Comparison of ENCODE assay signal across 17 mouse cellular contexts in the genomic region with DNA sequence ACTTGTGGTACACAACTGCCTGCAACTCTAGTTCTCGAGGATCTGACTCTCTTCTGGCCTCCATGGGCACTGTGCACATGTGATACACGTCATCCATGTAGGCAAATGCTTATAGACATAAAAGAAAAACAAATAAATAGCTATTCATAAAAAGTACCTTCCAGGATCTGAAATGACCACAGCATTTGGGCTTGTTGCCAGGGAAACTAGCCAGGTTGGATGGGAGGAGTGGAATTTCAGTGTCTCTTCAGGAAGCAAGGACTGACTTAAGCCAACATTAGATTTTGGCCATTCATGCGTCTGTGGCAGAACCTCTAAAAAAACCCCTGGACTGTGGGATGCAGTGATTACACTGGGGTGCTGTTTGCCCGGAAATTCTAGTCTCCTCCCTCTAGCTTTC. TPM values are rescaled to one million over a fixed set of nuclear protein-coding genes. Genes with fewer than 3 reads are reported as not detected.
DNase-seq lines count a peak whose midpoint lies in the region; ATAC-seq lines count a peak whose summit lies in the region.
"Had no signal": no experiment of that assay in that cellular context is flagged by ENCODE, and none has a peak within 500 bp of the region (broad histone marks: within the 10 kb centered on the region; RNA-seq: fewer than 3 reads in every experiment).

No protein-coding gene starts in this region.

- H3K27me3 ChIP-seq in midbrain, embryonic 16.5 days (ENCODE audit: control insufficient read depth, insufficient read depth, low read depth, low read length): no peaks in the 10 kb centered on the region
- H3K27me3 ChIP-seq: CH12.LX; forebrain, embryonic 13.5 days; hindbrain, embryonic 15.5 days; limb, embryonic 13.5 days had no signal

- no peaks in the 10 kb centered on the region for H3K4me1 ChIP-seq in midbrain, embryonic 16.5 days (ENCODE audit: control insufficient read depth, insufficient read depth, low read length)
- H3K4me1 ChIP-seq: forebrain, embryonic 13.5 days; hindbrain, embryonic 15.5 days; limb, embryonic 13.5 days had no signal

- peak; percentile 40 for DNase-seq in adrenal gland, postnatal 10 days
- DNase-seq in adrenal gland, postnatal 25 days: no peak
- DNase-seq in heart, postnatal 10 days: peak; percentile 42
- DNase-seq in heart, adult 11 months: no peak
- DNase-seq in left cerebral cortex, postnatal 4 days: peak; percentile 17
- DNase-seq in left cerebral cortex, adult 8-10 months (ENCODE audit: low spot score in 2 of 2): no peak
- peak; percentile 7 for DNase-seq in skeletal muscle tissue, adult 2 months (ENCODE audit: low read depth, low spot score)
- DNase-seq: cerebellum, adult 9-10 months; embryo, embryonic 11 days; right cerebral cortex, postnatal 14 days had no signal

- WGBS in midbrain, embryonic 16.5 days: 64% methylated on average over 4 of the region's 4 CpGs

- no peaks in the 10 kb centered on the region for H3K9me3 ChIP-seq in midbrain, embryonic 16.5 days (replicated peaks; ENCODE audit: control insufficient read depth, low read length, poor library complexity, severe bottlenecking)
- H3K9me3 ChIP-seq: forebrain, embryonic 13.5 days; hindbrain, embryonic 15.5 days; limb, embryonic 13.5 days had no signal

- peaks cover 3% of the 10 kb centered on the region; the same call in 1 of the 2 replicates for H3K36me3 ChIP-seq in midbrain, embryonic 16.5 days (ENCODE audit: control insufficient read depth, insufficient read depth, low read length)

- ATAC-seq in midbrain, embryonic 16.5 days: no peak
- ATAC-seq: forebrain, embryonic 13.5 days; intestine, postnatal 0 days had no signal

- no peak overlapping the region for H3K4me2 ChIP-seq in midbrain, embryonic 16.5 days (ENCODE audit: low read length)
- H3K4me2 ChIP-seq: forebrain, embryonic 13.5 days; hindbrain, embryonic 15.5 days; limb, embryonic 13.5 days had no signal

- intact Hi-C loops in heart, postnatal 10 days (cut with DNase I): no loop called here
- intact Hi-C loops in left cerebral cortex, postnatal 4 days (cut with DNase I): no loop called here

- H3K9ac ChIP-seq in midbrain, embryonic 16.5 days (ENCODE audit: low read depth, low read length): no peak overlapping the region
- H3K9ac ChIP-seq: forebrain, embryonic 13.5 days; hindbrain, embryonic 15.5 days; limb, embryonic 13.5 days had no signal

- no peak overlapping the region for H3K4me3 ChIP-seq in midbrain, embryonic 16.5 days (ENCODE audit: low read depth, low read length)
- H3K4me3 ChIP-seq: forebrain, embryonic 13.5 days; hindbrain, embryonic 15.5 days; left cerebral cortex, adult 2 months; limb, embryonic 13.5 days had no signal

- no peak overlapping the region for H3K27ac ChIP-seq in midbrain, embryonic 16.5 days (ENCODE audit: low read length)
- H3K27ac ChIP-seq: forebrain, embryonic 13.5 days; hindbrain, embryonic 15.5 days; left cerebral cortex, adult 2 months; limb, embryonic 13.5 days had no signal

RNA-seq across cellular contexts. Expression of gene Pus7, which starts 47.1 kb away (rescaled TPM):
- 10 to 100 TPM; 20.0 to 22.3 TPM for total RNA-seq in adrenal gland, postnatal 10 days (2021)
- 23.7 and 27.3 TPM in 2 replicates for total RNA-seq in adrenal gland, postnatal 25 days (2021)
- total RNA-seq in heart, postnatal 10 days (2021): 10 to 100 TPM; 12.2 to 13.8 TPM
- total RNA-seq in left cerebral cortex, postnatal 4 days (2021): 10 to 100 TPM; 26.3 to 32.7 TPM
- total RNA-seq in left cerebral cortex, adult 8-10 months (2022): 10 to 100 TPM; 15.7 to 22.8 (median 17.8) TPM
- 17.5 and 19.3 TPM in 2 replicates for polyA plus RNA-seq in midbrain, embryonic 16.5 days (2015; fragmentation: Nextera tagmentation; extraction: Ambion mirVana)

RNA-seq across cellular contexts. Expression of gene Rint1, which starts 51.1 kb away (rescaled TPM):
- total RNA-seq in adrenal gland, postnatal 10 days (2021): 10 to 100 TPM; 17.7 to 23.8 TPM
- total RNA-seq in adrenal gland, postnatal 25 days (2021): 18.3 and 22.8 TPM in 2 replicates
- 10 to 100 TPM; 17.1 to 17.4 TPM for total RNA-seq in heart, postnatal 10 days (2021)
- 10 to 100 TPM; 23.5 to 24.0 TPM for total RNA-seq in left cerebral cortex, postnatal 4 days (2021)
- total RNA-seq in left cerebral cortex, adult 8-10 months (2022): 10 to 100 TPM; 18.8 to 22.9 (median 21.0) TPM
- polyA plus RNA-seq in midbrain, embryonic 16.5 days (2015; fragmentation: Nextera tagmentation; extraction: Ambion mirVana): 30.2 and 30.3 TPM in 2 replicates

RNA-seq across cellular contexts. Expression of gene Srpk2, which starts 51.9 kb away (rescaled TPM):
- 10 to 100 TPM; 43.0 to 50.7 TPM for total RNA-seq in adrenal gland, postnatal 10 days (2021)
- total RNA-seq in adrenal gland, postnatal 25 days (2021): 38.9 and 57.0 TPM in 2 replicates
- 10 to 100 TPM; 48.6 to 53.2 TPM for total RNA-seq in heart, postnatal 10 days (2021)
- total RNA-seq in left cerebral cortex, postnatal 4 days (2021): 100 to 1,000 TPM; 141 to 143 TPM
- total RNA-seq in left cerebral cortex, adult 8-10 months (2022): 100 to 1,000 TPM; 175 to 211 (median 194) TPM
- polyA plus RNA-seq in midbrain, embryonic 16.5 days (2015; fragmentation: Nextera tagmentation; extraction: Ambion mirVana): 105 and 112 TPM in 2 replicates

Comparison
In these comparisons a context has a peak if more than half of its experiments do, and no peak if none do; other contexts are left out.
1. DNase-seq: peak in adrenal gland, postnatal 10 days (single experiment), heart, postnatal 10 days (2 of 2), left cerebral cortex, postnatal 4 days (single experiment) and skeletal muscle tissue, adult 2 months (single experiment); none in adrenal gland, postnatal 25 days (single experiment), heart, adult 11 months (single experiment) and left cerebral cortex, adult 8-10 months (0 of 2).